Mouse (Mus musculus) kidney, postnatal 25 days (tissue): ENCODE data around the gene Wdr76.
"Not testable (repeated sequence)": the region's sequence is repeated elsewhere in the genome, so short reads cannot be mapped to it uniquely, and the experiment has no call there.

Experiments used
- DNase-seq, 2 experiments: peaks; one replicate each; pipeline ENCODE4 v3.0.0; 2021; ENCODE audit warnings: mixed read lengths in 2 of 2

Wdr76 gene

DNA sequence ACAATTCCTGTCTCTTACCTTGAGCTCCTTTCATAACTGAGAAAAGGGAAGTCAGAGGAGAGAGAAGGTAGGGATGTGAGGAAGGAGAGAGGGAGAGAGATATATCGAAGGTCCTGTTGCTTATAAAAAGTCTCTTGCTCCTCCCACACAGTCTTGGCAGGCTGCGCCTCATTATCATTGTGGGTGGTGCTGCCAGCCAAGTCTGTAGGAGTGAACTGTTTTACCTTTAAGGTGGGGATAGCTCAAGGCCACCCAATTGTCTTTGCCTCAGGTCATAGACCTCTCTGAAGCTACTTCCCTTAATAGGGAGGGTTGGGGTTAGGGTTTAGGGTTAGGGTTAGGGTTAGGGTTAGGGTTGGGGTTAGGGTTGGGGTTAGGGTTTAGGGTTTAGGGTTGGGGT is 15.5 kb downstream of the Wdr76 start:
- no peak for DNase-seq

DNA sequence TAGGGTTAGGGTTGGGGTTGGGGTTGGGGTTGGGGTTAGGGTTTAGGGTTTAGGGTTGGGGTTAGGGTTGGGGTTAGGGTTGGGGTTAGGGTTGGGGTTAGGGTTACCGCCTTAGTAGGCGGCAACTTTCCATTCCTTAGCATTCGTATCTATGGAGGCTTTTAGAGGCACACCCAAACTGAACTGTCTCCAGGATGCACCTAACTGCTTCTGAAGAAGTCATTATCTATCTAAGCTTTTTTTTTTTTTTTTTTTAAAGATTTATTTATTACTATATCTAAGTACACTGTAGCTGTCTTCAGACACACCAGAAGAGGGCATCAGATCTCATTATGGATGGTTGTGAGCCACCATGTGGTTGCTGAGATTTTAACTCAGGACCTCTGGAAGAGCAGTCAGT is 16.3 kb downstream of the Wdr76 start:
- DNase-seq: not testable (repeated sequence)

DNA sequence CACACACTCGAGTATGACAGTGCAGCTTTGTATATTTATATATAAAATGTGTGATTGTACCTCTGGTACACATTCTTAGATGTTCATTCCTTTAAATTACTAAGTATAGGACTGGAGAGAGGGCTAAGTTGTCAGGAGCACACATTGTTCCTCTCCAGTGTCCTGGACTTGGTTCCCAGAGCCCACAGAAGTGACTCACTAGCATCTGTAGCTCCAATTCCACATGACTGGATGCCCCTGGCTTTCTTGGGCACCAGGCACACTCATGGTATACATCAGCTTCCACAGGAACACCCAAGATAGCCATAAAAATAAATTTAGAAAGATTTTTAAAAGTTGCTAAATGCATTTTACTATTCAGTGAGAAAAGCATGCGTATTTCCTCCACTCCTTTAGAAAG is 18.5 kb downstream of the Wdr76 start:
- no peak for DNase-seq

DNA sequence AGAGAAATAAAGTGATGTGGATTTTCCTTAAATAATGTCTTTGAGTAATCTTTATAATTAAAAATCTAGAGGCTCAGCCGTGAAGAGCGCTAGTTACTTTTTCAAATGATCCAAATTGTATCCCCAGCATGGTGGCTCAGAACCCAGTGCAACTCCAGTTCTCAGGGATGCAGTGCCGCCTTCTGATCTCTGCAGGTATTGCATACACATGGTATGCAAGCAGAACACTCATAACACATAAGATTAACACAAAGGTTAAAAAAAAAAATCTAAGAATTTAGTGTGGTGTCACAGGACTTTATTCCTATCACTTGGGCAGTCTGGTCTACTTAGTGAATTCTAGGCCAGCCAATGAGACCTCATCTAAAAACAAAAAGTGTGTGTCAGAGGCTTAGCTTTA is 38.3 kb downstream of the Wdr76 start:
- no peak for DNase-seq

DNA sequence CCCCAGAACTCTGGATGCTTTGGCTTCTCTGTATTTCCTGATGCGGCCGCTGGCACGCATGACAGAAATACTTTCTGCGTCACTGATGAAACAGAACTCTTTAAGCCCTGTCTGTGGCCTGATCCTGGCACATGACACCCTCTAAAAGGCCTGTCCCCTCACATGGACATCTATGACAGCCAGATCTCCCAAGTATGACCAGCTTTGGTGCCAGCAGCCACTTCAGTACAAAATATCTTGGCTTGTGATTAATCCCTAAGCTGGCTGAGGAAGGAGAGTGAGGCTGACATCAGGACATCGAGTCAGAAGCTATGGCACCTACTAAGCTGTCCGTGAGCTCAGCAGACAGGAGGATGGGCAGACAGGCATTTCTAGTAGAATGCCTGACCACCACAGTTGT is 43.1 kb downstream of the Wdr76 start:
- DNase-seq: no peak

DNA sequence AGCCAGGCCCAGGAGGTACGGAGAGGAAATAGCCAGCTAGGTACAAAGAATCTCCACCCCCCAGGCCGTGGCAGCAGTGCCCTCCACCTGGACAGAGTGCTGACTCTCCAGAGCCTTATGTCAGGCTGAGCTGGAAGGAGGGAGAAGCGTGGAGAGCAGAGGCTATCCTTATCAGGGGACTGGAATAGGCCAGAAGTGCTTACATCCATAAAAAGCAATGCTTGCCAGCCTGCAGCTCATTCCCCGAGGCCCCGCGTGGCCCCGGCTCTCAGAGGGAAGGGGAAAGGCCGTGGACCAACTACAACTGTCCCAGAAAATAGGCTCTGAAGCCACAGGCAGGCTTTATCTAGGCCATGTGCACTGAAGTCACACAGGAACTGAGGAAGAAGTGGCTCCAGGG is 44.7 kb downstream of the Wdr76 start:
- peak in 1 of 2 experiments; percentile 10 for DNase-seq

DNA sequence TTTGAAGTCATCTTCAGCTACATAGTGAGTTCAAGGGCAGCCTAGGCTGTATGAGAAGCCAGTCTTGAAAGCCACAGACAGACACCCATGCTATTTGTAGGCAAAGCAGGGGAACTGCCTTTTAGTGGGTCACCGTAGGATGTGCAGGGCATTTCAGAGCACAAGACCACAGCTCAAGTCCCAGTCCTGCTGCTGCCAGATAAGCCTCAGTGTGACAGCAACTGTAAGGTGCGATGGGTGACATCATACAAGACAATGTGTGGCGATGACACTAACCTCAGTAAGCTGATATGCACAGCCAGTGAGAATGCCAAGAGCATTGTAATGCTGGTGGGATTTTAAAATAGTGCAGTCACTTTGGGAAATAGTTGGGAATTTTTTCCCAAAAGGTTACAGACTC is 56.6 kb downstream of the Wdr76 start:
- DNase-seq: peak in 1 of 2 experiments; percentile 16

DNA sequence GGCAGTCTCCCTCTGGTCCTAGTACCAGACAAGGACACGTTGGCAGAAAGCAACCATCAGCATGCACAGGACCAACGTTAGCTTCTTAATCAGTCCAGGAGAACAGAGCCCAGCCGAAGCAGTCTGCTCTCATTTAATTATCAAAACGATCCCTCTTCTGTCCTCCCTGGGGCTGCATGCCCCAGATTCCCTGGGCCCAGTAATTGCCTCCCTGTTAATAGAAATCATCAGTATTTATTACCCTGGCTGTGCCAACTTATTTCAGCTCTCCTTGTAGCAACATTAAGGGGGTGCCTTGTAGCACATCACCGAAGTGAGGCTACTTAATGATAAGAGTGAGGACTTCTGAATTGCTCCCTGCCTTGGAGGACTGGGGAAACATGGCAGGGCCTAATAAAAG is 59.4 kb downstream of the Wdr76 start:
- DNase-seq: no peak

DNA sequence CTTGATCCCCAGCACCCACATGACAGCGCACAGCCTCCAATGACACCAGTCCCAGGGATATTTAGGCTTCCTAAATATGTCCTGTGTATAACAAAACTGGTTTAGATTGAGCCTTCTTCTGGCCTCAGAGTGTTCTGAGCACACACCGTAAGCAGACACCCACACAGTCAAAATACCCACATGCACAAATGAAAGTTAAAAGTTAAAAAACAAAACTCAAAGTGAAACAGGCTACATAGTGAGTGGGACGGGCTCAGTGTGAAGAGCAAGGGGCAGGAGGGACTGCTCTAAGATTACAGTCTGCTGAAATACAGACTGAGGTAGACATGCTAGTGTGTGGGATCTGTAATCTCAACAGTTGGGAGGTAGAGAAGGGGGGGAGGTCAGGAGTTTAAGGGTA is 63.5 kb downstream of the Wdr76 start:
- DNase-seq: no peak

DNA sequence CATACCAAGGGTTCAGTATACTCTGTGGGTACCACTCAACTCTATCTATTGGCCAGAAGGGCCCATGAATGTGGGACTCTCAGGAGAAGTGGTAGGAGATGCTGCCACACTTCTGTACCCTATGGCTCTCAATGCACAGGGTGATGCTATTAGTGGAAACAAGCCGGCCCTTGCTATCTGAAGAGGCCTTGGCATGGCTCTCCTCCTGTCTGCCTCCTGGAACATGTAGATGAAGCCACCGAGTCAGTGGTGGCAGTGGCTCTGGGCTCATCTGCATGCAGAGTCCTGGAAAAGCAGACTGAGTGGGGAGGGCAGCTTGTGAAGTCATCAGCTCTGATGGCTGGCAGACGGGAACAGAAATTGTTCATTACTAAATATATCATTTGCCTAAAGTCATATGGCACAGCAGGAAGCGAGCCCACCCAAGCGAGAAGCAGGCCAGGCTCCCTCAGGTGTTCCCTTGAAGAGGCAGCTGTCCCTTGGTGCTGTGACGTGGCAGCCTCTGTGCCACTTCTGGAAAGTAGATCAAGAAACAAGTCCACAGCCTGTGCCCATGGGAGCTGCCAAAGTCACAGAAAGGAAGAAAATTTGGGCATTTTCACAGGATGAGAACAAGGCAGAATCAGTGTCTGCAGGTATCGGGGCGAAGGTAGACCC is 64.6 kb downstream of the Wdr76 start:
- DNase-seq: no peak

DNA sequence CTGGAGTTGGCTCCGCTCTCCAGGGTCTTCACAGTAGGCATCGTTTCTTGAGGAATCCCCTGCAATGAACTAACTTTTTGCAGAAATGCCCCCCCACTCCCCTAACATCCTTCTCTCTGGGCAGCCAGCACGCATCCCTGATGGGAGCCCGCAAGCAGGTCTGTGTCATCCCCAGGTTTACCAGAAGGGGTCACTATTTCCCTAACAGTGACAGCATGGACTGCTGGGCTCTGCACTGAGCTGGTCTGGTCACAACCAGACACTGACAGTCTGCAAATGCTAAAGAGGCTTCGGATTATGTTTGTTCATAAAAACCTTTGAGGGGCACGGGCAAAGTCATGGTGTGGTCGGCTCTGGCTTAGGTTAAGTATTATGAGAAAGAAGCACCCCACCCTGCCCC is 65.3 kb downstream of the Wdr76 start:
- DNase-seq: peak; percentile 72 to 88

DNA sequence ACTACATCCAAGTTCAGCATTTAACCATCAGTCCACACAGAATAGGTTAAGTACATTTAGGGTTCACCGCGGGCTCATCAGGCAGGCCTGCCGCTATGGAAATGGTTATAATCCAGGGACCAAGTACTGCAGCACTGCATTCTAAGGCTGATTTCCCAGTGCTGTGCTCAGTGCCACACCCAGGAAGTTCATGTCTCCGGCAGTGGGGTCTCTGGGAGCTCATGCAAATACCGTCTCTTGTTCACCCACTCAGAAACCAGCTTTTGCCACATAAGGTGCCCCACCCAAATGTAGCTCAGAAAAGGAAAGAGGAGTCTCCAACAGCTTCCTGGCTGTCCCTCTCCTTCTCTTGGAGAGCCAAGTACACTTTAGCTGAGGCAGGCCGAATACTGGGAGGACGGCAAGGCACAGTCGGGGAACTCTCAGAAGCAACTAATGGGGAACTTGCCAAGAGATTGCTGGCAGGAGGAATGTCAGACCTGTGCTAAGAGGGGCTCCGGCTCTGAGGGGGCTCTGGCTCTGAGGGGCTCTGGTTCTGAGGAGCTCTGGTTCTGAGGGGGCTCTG is 67.6 kb downstream of the Wdr76 start:
- DNase-seq: no peak

DNA sequence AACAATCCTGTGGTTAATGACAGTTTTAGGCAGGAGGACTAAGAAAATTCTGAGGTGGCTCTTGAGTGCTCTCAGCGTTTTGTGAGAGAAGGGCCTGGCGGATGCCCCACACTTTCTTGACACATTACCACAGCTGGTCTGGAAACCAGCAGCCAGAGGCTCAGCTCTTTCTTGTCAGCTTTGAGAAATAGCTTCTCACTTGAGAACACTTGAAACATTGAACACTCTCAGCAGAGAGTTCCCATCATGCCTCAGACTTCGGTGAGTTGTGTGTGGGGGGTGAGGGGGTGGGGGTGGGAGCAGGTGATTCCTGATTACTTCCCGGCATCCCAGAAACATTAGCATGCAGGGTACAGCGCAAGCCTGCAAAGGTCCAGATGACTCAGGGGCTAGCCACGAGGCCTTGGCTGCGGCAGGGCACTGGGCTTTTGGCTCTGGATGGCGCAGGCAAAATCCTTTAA is 69.2 kb downstream of the Wdr76 start:
- DNase-seq: no peak

DNA sequence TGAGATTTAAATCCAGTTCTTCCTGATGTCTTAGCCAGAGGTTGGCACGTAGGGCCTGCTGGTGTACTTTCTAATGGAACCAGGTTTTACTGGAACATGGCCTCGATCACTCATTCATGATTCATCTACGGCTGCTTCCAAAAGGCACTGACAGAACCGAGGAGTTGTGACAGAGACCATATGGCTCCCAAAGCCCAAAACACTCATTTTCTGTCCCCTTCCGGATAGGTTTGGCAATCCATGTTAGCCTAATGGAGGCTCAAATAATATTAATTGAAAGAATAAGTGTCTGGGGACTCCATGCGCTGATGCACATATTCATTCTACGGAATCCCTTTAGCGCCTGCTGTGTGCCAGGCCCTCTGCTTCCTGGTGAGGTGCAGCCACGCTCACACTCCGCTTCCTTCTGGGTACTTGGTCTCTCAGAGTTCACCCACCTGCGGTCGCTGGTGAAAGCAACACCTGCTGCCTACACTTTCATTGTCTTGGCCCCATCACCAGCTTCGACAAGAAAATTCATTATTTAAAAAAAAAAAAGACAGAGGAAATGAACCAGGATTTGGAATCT is 76.4 kb downstream of the Wdr76 start:
- no peak for DNase-seq

DNA sequence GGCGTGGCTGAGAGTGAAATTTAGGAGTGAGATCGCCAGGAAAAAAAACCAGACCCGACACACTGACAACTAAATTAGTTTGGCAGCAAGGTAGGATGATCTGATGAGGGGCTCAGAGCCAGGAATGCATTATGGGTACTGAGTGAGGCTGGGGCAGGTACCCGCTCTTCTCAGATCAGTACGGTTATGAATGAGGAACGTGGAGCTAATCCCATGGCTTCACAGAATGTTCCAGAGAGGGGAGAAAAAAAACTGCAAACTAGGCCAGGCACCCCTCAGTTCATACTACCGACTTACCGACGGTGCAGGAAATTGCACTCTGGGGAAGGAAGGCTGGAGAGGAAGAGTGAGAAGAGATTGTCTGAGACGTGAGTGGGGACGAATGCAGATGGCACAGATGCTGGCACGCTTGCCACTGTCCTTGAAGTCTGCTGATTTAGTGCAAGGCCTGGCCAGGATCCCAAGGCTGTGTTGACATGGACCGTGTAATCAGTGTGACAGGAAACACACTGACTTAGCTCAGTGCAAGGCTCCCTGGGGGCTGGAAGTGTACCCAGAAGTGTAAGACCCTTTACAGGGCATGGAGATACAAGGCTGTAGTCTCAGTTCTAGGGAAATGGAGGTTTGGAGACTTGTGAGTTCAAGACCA is 77.1 kb downstream of the Wdr76 start:
- peak; percentile 55 to 69 for DNase-seq

DNA sequence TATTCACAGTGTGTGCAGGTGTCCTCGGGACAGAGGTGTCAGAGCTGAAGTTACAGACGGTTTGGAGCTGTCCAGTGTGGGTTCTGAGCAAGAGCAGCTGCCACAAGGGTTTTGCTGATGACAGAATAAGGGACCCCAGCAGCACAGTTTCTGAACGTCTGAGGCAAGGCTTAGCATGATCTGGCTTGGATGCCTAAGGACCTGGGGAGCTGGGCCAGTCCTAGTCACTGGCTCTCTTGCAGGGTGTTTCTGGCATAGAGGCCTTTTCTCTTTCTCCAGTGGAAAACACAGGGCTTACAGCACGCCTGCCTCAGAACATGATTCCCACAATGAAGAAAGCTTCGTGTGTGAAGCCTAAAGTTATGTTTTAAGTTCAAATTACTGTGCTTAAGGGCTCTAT is 78.2 kb downstream of the Wdr76 start:
- DNase-seq: no peak

DNA sequence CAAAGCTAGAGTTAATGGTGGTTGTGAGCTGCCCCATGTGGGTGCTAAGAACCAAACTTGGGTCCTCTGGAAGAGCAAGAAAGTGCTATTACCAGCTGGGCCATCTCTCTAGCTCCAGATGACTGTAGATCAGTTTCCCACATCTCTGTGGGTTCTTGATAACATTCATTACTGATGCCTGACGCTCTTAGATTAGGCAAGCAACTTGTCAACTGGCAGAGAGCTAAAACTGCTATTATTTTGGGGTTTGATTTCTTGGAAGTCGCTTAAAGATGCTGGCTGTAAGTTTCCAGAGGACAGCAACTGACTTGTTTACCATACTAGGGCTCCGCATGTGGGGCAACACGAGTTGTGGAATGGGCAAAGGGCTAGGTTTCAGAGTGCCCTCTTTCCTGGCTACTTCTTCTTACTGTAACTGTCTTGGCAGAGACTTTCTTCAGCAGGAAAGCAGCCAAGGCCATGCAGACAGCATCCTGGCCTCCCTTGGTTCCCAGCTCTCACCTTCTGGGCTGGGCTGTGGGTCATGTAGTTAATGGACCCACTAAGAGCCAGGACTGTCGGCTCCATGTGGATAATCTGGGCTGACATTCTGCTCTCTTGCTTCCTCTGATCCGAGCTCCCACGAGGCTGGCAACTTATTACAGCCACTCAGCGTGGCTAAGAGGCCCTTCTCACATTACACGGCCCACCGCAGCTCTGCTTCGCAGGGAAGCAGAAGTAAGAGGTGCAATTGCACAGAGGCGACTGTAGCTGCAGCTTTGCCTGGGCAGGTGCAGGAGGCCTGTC is 81.2 kb downstream of the Wdr76 start:
- DNase-seq: no peak

DNA sequence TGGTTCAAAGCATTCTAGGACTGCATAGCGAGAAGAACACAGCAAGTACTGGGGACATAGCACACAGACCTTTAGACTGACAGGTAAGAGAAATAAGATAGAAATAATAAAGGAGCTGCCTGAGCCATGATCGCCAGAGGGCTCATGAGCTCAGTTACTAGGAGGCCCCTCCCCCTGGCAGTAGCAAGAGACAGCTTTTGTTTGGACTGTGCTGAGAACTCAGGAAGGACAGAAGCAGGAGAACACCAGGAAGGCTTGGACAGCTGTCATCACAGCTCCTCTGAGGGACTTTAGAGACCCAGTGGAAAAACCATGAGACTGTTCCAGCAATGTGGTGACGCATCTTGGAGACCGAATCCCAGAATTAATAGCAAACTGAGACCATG is 81.8 kb downstream of the Wdr76 start:
- peak; percentile 21 to 44 for DNase-seq

DNA sequence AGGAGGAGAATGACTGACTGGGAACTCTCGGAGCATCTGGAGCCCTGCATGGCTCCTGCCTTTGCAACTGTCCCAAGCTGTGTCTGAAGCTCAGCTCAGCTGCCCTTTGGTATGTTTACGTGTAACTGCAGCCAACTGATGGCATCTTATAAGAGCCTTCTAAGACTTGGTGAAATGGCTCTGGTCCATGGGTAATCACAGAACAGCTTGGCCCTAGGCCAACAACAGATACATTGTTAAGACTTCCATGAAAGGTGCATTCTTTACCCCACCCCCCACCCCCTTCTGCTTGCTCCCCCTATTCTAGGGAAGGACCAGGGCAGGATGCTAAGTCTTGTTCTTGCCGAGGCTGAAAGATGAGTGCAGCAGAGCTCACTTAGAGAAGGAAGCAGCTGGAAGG is 87.6 kb downstream of the Wdr76 start:
- DNase-seq: no peak
